Mouse (Mus musculus) intestine, embryonic 16.5 days (tissue): Measurements from ENCODE around the gene Rps6ka4. TPM values are rescaled to one million over a fixed set of nuclear protein-coding genes. Genes with fewer than 3 reads are reported as not detected.

ENCODE experiments used
- ATAC-seq: fragments of 200-750 bp; cut with Nextera tagmentation; 2 replicates; pipeline ENCODE4 v1.8.0; 2017; ENCODE audit warnings: moderate TSS enrichment, moderate library complexity
- H3K27ac ChIP-seq: fragments of 300-500 bp; sonication (generic); 2 replicates; pipeline ENCODE4 v1.5.1; 2014; ENCODE audit warnings: mild to moderate bottlenecking, low read length
- H3K27me3 ChIP-seq: fragments of 300-500 bp; sonication (generic); replicated peaks from 2 replicates; pipeline ENCODE4 v1.6.1; 2014; ENCODE audit warnings: low read length, control low read depth, mixed read lengths; ENCODE audit not compliant: control insufficient read depth, insufficient read depth
- H3K36me3 ChIP-seq: fragments of 300-500 bp; sonication (generic); 2 replicates; pipeline ENCODE4 v1.6.1; 2014; ENCODE audit warnings: low read length, control low read depth; ENCODE audit not compliant: control insufficient read depth, insufficient read depth
- H3K4me1 ChIP-seq: fragments of 300-500 bp; sonication (generic); 2 replicates; pipeline ENCODE4 v1.6.1; 2014; ENCODE audit warnings: low read length, control low read depth, mixed read lengths; ENCODE audit not compliant: control insufficient read depth, insufficient read depth
- H3K4me2 ChIP-seq: fragments of 300-500 bp; sonication (generic); 2 replicates; pipeline ENCODE4 v1.6.1; 2014; ENCODE audit warnings: low read depth, low read length, control low read depth
- H3K4me3 ChIP-seq: fragments of 300-500 bp; sonication (generic); 2 replicates; pipeline ENCODE4 v1.5.1; 2014; ENCODE audit warnings: mild to moderate bottlenecking, low read length
- H3K9ac ChIP-seq: fragments of 300-500 bp; sonication (generic); 2 replicates; pipeline ENCODE4 v1.6.1; 2014; ENCODE audit warnings: low read depth, low read length
- H3K9me3 ChIP-seq: fragments of 300-500 bp; sonication (generic); 2 replicates; pipeline ENCODE4 v1.6.1; 2016; ENCODE audit warnings: low read length, control low read depth; ENCODE audit not compliant: control insufficient read depth
- WGBS: fragments of 180-500 bp; shearing (Covaris S2); extraction: QIAGEN DNeasy Blood & Tissue Kit; methylation state at CpG from one replicate; pipeline ENCODE4 v1.1.7; 2014; 5-methylcytosine and 5-hydroxymethylcytosine counted together
- polyA plus RNA-seq: library from polyadenylated mRNA; unstranded; fragments of >200 nt; fragmentation: Nextera tagmentation; extraction: Ambion mirVana; gene quantifications from 2 replicates; pipeline ENCODE4 v1.2.1, GENCODE M21; 2015

The Rps6ka4 gene
- polyA plus RNA-seq, 1 experiment from 2014 or later = 20.5 TPM

GRCm38 (mm10) chr19:6839615-6840474 lies 591 bp downstream of the Rps6ka4 start:
- H3K4me2 ChIP-seq = peak overlapping the region; percentile 97
- no peaks in the 10 kb centered on the region for H3K27me3 ChIP-seq
- H3K4me3 ChIP-seq = peak overlapping the region; percentile 66
- 2% methylated on average over 45 of the region's 46 CpGs for WGBS
- H3K36me3 ChIP-seq = no peaks in the 10 kb centered on the region
- H3K4me1 ChIP-seq = peaks cover 16% of the 10 kb centered on the region
- H3K9ac ChIP-seq = peak overlapping the region; percentile 78
- H3K9me3 ChIP-seq = no peaks in the 10 kb centered on the region
- H3K27ac ChIP-seq = 0 out of 2 replicates have a peak overlapping the region, but pooled peaks have one; percentile 7
- ATAC-seq = peak; percentile 61

- Histone ChIP-seq H3K27me3 (peaks cover 29% of the 10 kb centered on the region), H3K27ac (no peak overlapping the region), H3K36me3 (peaks cover 9% of the 10 kb centered on the region), H3K4me1 (peaks cover 9% of the 10 kb centered on the region; the same call in 1 of the 2 replicates), H3K4me3 (no peak overlapping the region), H3K9me3 (no peaks in the 10 kb centered on the region), H3K9ac (no peak overlapping the region), H3K4me2 (no peak overlapping the region)
- WGBS = 90% methylated on average over 8 of the region's 8 CpGs
- ATAC-seq = no peak
These were observed 8.1 kb downstream of the Rps6ka4 start for GRCm38 (mm10) chr19:6832363-6832762.

GRCm38 (mm10) chr19:6831331-6831730 lies 9.1 kb downstream of the Rps6ka4 start:
- ATAC-seq = no peak
- Histone ChIP-seq H3K4me2 (no peak overlapping the region), H3K9me3 (no peaks in the 10 kb centered on the region), H3K27me3 (peaks cover 29% of the 10 kb centered on the region), H3K4me3 (no peak overlapping the region), H3K4me1 (peaks cover 9% of the 10 kb centered on the region; the same call in 1 of the 2 replicates), H3K9ac (no peak overlapping the region; the same call in 1 of the 2 replicates), H3K36me3 (peaks cover 9% of the 10 kb centered on the region), H3K27ac (no peak overlapping the region)
- 33% methylated on average over 17 of the region's 17 CpGs for WGBS

GRCm38 (mm10) chr19:6830556-6831316 lies 9.7 kb downstream of the Rps6ka4 start:
- no peaks in the 10 kb centered on the region for H3K9me3 ChIP-seq
- peaks cover 29% of the 10 kb centered on the region for H3K27me3 ChIP-seq
- H3K36me3 ChIP-seq = peaks cover 9% of the 10 kb centered on the region
- H3K4me3 ChIP-seq = no peak overlapping the region
- H3K4me1 ChIP-seq = peaks cover 9% of the 10 kb centered on the region; the same call in 1 of the 2 replicates
- ATAC-seq = no peak
- H3K9ac ChIP-seq = no peak overlapping the region; the same call in 1 of the 2 replicates
- no peak overlapping the region for H3K4me2 ChIP-seq
- WGBS = 33% methylated on average over 38 of the region's 38 CpGs
- H3K27ac ChIP-seq = no peak overlapping the region

GRCm38 (mm10) chr19:6829870-6830555 lies 10.4 kb downstream of the Rps6ka4 start:
- Histone ChIP-seq H3K4me2 (peak overlapping the region; percentile 32), H3K27ac (no peak overlapping the region), H3K27me3 (peaks cover 29% of the 10 kb centered on the region), H3K36me3 (peaks cover 9% of the 10 kb centered on the region), H3K9me3 (no peaks in the 10 kb centered on the region), H3K4me1 (peaks cover 9% of the 10 kb centered on the region; the same call in 1 of the 2 replicates), H3K9ac (no peak overlapping the region), H3K4me3 (no peak overlapping the region)
- WGBS = 28% methylated on average over 48 of the region's 48 CpGs
- ATAC-seq = peak; percentile 38; the same call in 1 of the 2 replicates

GRCm38 (mm10) chr19:6829069-6829468 lies 11.4 kb downstream of the Rps6ka4 start:
- no peak for ATAC-seq
- no peaks in the 10 kb centered on the region for H3K9me3 ChIP-seq
- H3K9ac ChIP-seq = no peak overlapping the region
- no peak overlapping the region for H3K27ac ChIP-seq
- peaks cover 9% of the 10 kb centered on the region for H3K36me3 ChIP-seq
- H3K4me3 ChIP-seq = no peak overlapping the region
- no peak overlapping the region for H3K4me2 ChIP-seq
- H3K4me1 ChIP-seq = peaks cover 9% of the 10 kb centered on the region; the same call in 1 of the 2 replicates
- WGBS = 40% methylated on average over 3 of the region's 3 CpGs
- peaks cover 29% of the 10 kb centered on the region for H3K27me3 ChIP-seq

- ATAC-seq = no peak
- Histone ChIP-seq H3K4me3 (no peak overlapping the region), H3K27ac (no peak overlapping the region), H3K27me3 (peaks cover 23% of the 10 kb centered on the region), H3K9me3 (no peaks in the 10 kb centered on the region), H3K4me2 (no peak overlapping the region), H3K36me3 (peaks cover 4% of the 10 kb centered on the region; the same call in 1 of the 2 replicates), H3K9ac (no peak overlapping the region), H3K4me1 (peaks cover 9% of the 10 kb centered on the region; the same call in 1 of the 2 replicates)
- 82% methylated on average over 3 of the region's 3 CpGs for WGBS
These were observed 13.8 kb downstream of the Rps6ka4 start for GRCm38 (mm10) chr19:6826601-6827000.

- Histone ChIP-seq H3K9ac (no peak overlapping the region), H3K27ac (no peak overlapping the region), H3K4me1 (peaks cover 5% of the 10 kb centered on the region; the same call in 1 of the 2 replicates), H3K27me3 (peaks cover 11% of the 10 kb centered on the region), H3K36me3 (peaks cover 4% of the 10 kb centered on the region; the same call in 1 of the 2 replicates), H3K4me3 (no peak overlapping the region), H3K4me2 (no peak overlapping the region), H3K9me3 (no peaks in the 10 kb centered on the region)
- WGBS = 88% methylated on average over 6 of the region's 6 CpGs
- ATAC-seq = no peak
These were observed 15.1 kb downstream of the Rps6ka4 start for GRCm38 (mm10) chr19:6825384-6825783.
